Comparison of ENCODE assay signal across 8 mouse cellular contexts in the genomic region with DNA sequence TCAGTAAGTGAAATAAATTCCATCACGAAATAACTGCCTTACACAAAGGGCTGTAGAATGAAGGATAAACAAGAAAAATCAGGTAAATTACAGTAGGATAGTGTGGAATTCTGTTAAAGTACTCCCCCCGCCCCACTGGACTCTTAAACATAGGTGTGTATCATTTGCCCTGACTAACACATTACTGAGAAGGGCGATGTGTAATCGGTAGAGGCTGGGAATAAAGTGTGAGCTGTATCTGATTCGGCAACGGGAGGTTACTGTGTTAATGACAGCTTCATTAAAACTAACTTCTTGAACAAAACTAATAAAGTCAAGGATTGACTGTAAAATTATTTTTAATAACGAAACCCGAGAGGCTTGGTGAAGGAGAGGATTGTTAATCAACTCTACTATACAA. TPM values are rescaled to one million over a fixed set of nuclear protein-coding genes. Genes with fewer than 3 reads are reported as not detected.
DNase-seq lines count a peak whose midpoint lies in the region; ATAC-seq lines count a peak whose summit lies in the region.

No protein-coding gene starts in this region.

- peak; percentile 28 for DNase-seq in embryo, embryonic 10.5 days (ENCODE audit: low spot score)
- DNase-seq in embryo, embryonic 9.5 days (ENCODE audit: extremely low spot score), result no peak
- DNase-seq in 3T3-L1 (ENCODE audit: low read depth, low spot score), result peak; percentile 36
- DNase-seq in liver, embryonic 13.5 days, result no peak
- no peak for DNase-seq in cerebellum, postnatal 25 days
- no peak for DNase-seq in c-Kit-positive CD71-positive TER-119-positive erythroid progenitor cells, embryonic 14.5 days (ENCODE audit: low spot score)
- no peak for DNase-seq in layer of hippocampus, adult 8-10 months (ENCODE audit: low spot score in 2 of 2)

- H3K27me3 ChIP-seq in forebrain, embryonic 16.5 days (replicated peaks; ENCODE audit: control insufficient read depth, insufficient read depth, low read length), result no peaks in the 10 kb centered on the region
- no peaks in the 10 kb centered on the region for H3K27me3 ChIP-seq in liver, embryonic 13.5 days

- no peak overlapping the region for H3K9ac ChIP-seq in forebrain, embryonic 16.5 days (replicated peaks; ENCODE audit: low read depth, low read length)
- peak overlapping the region; percentile 83 for H3K9ac ChIP-seq in liver, embryonic 13.5 days

- peak overlapping the region; percentile 60; the same call in 1 of the 2 replicates for H3K4me2 ChIP-seq in forebrain, embryonic 16.5 days (ENCODE audit: low read length)
- H3K4me2 ChIP-seq in liver, embryonic 13.5 days, result peak overlapping the region; percentile 90

- ATAC-seq in forebrain, embryonic 16.5 days, result no peak
- no peak for ATAC-seq in liver, embryonic 13.5 days (ENCODE audit: low read depth)

- H3K27ac ChIP-seq in forebrain, embryonic 16.5 days (ENCODE audit: low read length), result no peak overlapping the region
- 0 out of 2 replicates have a peak overlapping the region, but pooled peaks have one; percentile 86 for H3K27ac ChIP-seq in liver, embryonic 13.5 days

- 18% methylated on average over 8 of the region's 8 CpGs for WGBS in forebrain, embryonic 16.5 days
- WGBS in liver, embryonic 13.5 days (ENCODE audit: insufficient replicate concordance), result 36% methylated on average over 8 of the region's 8 CpGs

- H3K36me3 ChIP-seq in forebrain, embryonic 16.5 days (ENCODE audit: control insufficient read depth, insufficient read depth), result peaks cover 7% of the 10 kb centered on the region; the same call in 1 of the 2 replicates
- H3K36me3 ChIP-seq in liver, embryonic 13.5 days, result peaks cover 19% of the 10 kb centered on the region

- peaks cover 34% of the 10 kb centered on the region for H3K4me1 ChIP-seq in forebrain, embryonic 16.5 days (replicated peaks; ENCODE audit: control insufficient read depth, insufficient read depth, low read length)
- H3K4me1 ChIP-seq in liver, embryonic 13.5 days (replicated peaks), result peaks cover 69% of the 10 kb centered on the region

- no peak overlapping the region for H3K4me3 ChIP-seq in forebrain, embryonic 16.5 days (replicated peaks; ENCODE audit: low read length)
- peak overlapping the region; percentile 77 for H3K4me3 ChIP-seq in liver, embryonic 13.5 days (replicated peaks)

- no peaks in the 10 kb centered on the region for H3K9me3 ChIP-seq in forebrain, embryonic 16.5 days (ENCODE audit: control insufficient read depth, low read length)
- no peaks in the 10 kb centered on the region for H3K9me3 ChIP-seq in liver, embryonic 13.5 days (replicated peaks)

RNA-seq across cellular contexts. Expression of gene Tnpo1, which starts 34.7 kb away (rescaled TPM):
- polyA plus RNA-seq in forebrain, embryonic 16.5 days (2015; fragmentation: Nextera tagmentation; extraction: Ambion mirVana), result 52.1 and 55.7 TPM in 2 replicates
- 26.5 and 31.4 TPM in 2 replicates for polyA plus RNA-seq in liver, embryonic 13.5 days (2015; fragmentation: Nextera tagmentation; extraction: Ambion mirVana)
- total RNA-seq in layer of hippocampus, adult 8-10 months (2022), result 10 to 100 TPM; 62.4 to 73.5 (median 71.6) TPM

Comparison
In these comparisons a context has a peak if more than half of its experiments do, and no peak if none do; other contexts are left out.
1. DNase-seq: peak in embryo, embryonic 10.5 days (single experiment) and 3T3-L1 (single experiment); none in embryo, embryonic 9.5 days (single experiment), liver, embryonic 13.5 days (single experiment), cerebellum, postnatal 25 days (0 of 2), c-Kit-positive CD71-positive TER-119-positive erythroid progenitor cells, embryonic 14.5 days (single experiment) and layer of hippocampus, adult 8-10 months (0 of 2).